Mouse (Mus musculus) mouse trophoblast stem cell (cell line): ENCODE data around the gene Lrrc45.
"Not testable (repeated sequence)": the region's sequence is repeated elsewhere in the genome, so short reads cannot be mapped to it uniquely, and the experiment has no call there.

Source experiments
- in situ Hi-C, 2 experiments: fragments of 300-500 bp; cut with MseI, MboI; formaldehyde crosslinking; loops; 2 replicates in 1 of 2; 3 replicates in 1 of 2; pipeline ENCODE4 v1.15.1; 2025

Lrrc45 gene

DNA sequence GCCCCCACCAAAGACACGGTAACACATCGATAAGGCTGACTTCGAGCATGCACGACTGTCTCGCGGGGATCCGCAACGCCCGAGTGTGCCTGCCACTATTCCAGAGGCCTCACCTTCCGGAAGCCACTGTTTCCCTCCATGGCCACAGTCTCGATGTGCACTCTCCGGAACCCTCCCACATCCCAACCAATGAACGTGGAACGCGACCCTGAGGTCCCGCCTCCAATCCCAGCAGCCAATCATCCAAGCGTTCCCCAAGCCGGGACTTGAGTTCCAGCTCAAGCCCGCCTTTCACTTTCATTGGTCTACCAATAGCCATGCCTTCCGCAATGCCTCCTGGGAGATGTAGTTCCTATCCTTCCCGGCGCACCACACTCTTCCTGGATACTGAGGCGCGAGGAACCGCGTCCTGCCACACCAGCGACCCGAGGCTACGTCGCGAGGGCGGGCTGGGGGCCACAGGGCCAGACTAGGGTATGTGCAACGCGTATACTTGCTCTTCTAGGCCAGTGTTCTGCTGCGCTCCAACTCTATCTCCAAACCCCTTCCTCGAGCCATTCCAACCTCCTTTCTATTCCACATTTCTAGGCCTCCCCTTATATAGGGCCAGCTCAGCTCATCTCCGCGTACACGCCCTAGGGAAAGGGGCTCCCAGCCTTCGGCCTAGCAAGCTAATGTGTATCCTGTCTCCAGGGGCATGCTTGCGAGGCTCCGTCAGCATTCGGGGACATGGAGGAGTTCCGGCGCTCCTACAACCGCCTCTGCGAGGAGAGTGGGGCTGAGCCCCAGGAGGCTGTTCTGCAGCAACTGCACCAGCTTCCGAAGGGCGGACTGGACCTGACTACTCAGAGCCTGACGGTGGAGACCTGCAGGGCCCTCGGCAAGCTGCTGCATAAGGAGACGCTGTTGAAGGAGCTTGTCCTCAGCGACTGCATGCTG is at the start of gene Lrrc45, which contains the start of gene Cenpx:
Gene Lrrc45, plus strand, starts transcription at position 346 of the 939 bp plus-strand sequence.
Gene Cenpx, minus strand, starts transcription at position 159 of the 939 bp plus-strand sequence.
- in situ Hi-C loops, result loop anchor here (5.0 to 10.0 kb wide), 2 partner anchors 57 to 59 kb away; no protein-coding TSS in a partner anchor

GRCm38 (mm10) chr11:120665406-120665805 is 48.3 kb upstream of the Lrrc45 start:
- in situ Hi-C loops, result no loop called here

DNA sequence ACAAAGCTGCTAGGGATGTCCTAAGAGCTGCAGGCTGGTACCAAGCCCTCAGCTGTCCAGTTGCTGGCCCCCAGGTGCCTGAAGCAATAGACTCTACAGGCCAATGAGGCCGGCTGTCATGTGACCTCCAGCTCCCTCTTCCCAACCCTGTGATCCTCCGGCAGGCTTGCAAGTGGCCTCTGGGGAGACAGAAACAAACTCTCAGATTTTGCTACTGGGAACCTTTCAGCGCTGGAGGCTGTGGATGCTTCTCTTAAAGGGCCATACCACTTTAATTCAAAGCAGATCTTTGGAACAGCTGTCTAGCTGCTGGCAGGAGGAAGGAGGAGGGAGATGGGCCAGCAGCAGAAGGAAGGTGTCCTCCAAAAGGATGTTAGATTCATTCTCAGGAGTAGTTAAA is 47.1 kb upstream of the Lrrc45 start:
- in situ Hi-C loops, result no loop called here

- in situ Hi-C loops, result no loop called here
Measured at GRCm38 (mm10) chr11:120672687-120673593, 40.8 kb upstream of the Lrrc45 start, which contains the start of gene Aspscr1. Gene Aspscr1 (plus strand): TSS chr11:120672973.

DNA sequence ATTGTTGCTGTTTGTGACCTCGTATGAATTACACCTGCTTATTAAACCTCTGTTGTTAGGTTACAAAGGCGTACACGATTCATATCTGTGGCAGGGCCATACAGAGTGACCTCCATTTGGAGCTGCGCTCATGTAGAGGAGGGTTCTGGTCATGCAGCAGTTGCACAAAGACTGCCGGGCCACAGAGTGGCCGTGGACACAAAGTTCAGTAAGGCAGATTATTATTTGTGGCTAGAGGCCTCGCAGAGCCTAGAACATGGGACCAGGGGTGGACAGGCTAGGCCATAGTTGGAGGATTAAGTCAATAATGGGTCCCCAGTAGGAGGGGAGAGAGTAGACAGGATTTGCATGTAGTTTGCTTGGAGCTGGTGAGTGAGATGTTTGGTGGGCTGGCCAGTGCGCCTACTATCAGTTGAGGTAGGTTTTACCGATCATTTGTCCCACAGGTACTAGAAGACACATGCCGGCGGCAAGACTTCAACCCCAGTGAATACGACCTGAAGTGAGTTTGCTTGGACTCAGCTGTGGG is 40.1 kb upstream of the Lrrc45 start:
- in situ Hi-C loops, result no loop called here

- in situ Hi-C loops, result not testable (repeated sequence)
Measured at GRCm38 (mm10) chr11:120675875-120676274, 37.9 kb upstream of the Lrrc45 start.

GRCm38 (mm10) chr11:120676951-120677350 is 36.8 kb upstream of the Lrrc45 start:
- in situ Hi-C loops, result no loop called here

DNA sequence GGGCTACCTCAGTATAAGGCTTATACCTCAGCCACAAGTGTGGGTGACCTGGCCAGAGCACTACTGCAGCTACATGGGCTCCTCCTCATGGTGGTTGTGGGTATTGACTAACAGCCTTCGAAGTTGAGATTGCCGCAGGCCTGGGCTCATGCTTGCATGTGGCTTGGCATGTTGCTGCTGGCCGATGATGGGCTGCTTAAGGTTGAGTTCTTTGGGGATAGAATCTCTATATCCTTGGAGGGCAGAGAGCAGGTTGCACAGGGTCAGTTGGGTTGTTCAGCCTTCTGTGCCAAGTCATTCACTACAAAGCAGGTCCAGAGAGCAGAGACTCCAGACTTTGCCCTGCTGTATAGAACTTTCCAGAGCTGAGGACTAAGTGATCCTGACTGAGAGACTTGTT is 33.8 kb upstream of the Lrrc45 start:
- in situ Hi-C loops, result no loop called here

DNA sequence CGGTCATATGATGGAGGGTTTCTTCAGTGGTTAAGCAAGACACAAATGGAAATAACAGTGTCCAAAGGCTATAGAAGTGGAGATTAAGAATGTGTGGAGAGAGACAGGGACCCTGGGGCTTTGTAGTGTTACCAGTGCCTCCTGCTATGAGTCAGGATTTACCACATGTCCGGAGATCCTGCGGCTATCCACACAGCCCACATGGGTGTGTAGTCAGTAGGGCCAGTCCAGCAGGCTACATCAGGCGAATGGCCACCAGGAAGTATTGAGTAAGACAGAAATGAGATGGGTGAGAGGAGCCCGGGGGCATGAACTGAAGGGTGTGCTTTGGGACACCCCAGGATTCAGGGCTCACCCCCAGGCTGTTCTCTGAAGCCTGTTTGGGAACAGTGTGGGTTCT is 31.0 kb upstream of the Lrrc45 start:
- in situ Hi-C loops, result no loop called here

- in situ Hi-C loops, result no loop called here
Measured at GRCm38 (mm10) chr11:120683536-120683935, 30.2 kb upstream of the Lrrc45 start.

GRCm38 (mm10) chr11:120684086-120684485 is 29.6 kb upstream of the Lrrc45 start:
- in situ Hi-C loops, result no loop called here

- in situ Hi-C loops, result no loop called here
Measured at GRCm38 (mm10) chr11:120684660-120685059, 29.1 kb upstream of the Lrrc45 start.

DNA sequence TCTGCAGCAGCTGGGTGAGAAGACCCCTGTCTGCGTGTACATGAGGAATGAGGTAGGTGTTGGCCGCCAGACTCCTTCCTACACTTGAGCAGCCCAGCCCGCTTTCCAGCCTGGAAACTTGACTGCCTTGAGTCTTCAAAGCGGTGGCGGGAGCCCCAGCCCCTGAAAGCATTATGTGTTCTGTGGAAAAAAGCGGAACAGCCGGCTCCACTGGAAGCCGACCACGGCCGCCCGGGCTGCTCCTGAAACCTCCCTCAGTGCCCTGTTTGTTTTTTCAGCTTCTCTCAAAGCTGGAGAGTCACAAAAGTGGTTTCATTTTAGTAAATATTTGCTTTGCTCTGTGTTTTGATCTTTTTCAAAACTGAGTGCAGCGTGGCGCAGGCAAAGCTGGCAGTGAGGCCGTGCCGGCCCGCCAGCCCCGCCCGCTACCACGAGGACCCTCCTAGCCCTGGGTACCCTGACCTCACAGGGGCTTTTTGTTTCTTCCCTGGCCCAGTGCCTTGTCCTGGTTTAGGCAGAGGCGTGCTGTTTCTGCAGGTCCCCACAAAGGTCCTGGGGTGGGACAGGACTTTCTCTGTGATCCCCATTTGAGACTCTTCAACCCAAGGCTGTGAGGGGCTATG is 27.0 kb upstream of the Lrrc45 start:
- in situ Hi-C loops, result no loop called here

DNA sequence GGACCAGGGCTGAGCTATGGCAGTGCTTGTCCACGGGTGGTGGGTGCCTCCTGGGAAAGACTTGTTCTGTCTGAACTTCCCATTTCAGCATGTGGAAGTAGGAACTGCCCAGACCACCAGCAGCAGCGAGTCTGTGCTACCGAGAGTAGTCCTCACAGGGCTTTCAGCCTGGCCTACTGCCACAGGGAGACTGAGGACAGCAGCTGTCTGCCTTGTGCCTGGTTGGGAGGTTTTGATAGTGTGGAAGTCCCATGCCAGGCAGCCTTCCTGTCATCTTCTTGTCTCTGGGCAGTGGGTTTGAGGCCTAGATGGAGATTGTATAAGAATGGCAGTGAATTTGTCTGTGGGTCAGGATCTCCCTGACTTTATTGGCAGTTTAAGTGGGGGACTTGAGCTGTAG is 24.4 kb upstream of the Lrrc45 start:
- in situ Hi-C loops, result no loop called here

DNA sequence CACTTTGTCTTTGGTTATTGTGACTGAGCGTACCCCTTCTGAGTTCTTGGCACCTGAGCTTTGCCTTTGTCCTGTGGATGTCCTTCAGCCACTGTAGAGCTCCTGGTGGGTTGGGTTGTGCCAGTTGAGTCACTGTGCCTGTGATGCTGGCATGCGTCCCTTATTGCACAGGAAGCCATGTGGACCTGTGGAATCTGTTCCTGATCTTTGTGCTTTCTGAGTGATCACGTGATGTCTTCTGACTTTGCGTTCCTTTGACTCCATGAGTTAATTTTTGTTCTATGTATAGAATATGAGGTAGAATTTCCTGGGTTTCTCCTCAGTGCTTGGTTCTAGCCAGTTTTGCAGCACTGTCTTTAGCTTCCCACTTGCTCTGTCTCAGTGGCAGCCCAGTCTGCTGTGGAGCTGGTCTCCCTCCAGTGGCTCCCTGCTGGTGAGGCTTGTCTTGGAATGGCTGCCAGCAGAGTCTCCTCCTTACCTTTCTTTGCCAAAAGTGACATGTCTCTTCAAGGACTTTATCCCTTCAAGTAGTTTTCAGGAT is 21.2 kb upstream of the Lrrc45 start:
- in situ Hi-C loops, result no loop called here

- in situ Hi-C loops, result no loop called here
Measured at GRCm38 (mm10) chr11:120693461-120693860, 20.3 kb upstream of the Lrrc45 start.

DNA sequence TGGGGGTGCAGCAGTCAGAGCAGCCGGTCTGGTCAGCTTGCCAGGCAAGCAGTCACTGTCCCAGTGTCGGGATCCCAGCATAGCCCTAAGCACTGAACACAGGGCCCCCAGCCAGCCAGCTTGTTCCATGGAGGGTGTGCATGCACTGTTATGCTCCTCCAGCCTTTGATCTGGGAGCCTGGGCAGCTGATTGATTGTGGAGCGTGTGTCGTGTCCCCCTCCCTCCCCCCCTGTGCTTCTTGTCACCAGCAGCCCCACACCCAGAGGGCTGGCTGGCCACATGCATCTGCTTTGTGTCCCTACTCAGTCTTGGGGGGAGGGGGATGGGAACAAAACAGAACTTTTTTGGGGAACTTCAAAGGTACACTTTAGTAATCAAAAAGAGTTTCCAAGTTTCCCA is 18.5 kb upstream of the Lrrc45 start:
- in situ Hi-C loops, result no loop called here

DNA sequence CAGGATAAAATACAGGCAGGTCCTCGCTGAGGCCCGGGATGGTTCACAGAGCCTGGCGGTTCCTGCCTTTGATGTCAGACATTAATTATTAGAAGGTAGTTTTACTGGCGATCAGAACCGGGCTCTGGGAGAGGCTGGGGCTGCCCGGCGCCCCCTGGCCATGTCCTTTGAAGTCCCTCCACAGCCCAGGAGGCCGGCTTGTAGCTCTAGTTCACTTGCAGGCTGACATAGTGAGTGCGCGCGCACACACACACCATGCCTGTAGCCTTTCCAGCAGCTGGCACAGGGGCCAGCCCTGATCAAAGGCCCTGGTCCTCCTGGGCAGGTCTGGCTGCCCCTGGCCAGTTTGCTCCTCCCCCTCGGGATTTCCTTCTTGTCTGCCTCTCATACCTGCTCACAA is 18.1 kb upstream of the Lrrc45 start:
- in situ Hi-C loops, result no loop called here

GRCm38 (mm10) chr11:120696568-120696967 is 17.2 kb upstream of the Lrrc45 start:
- in situ Hi-C loops, result no loop called here

- in situ Hi-C loops, result no loop called here
Measured at GRCm38 (mm10) chr11:120697741-120698140, 16.0 kb upstream of the Lrrc45 start.
